Mouse (Mus musculus): ENCODE results near the gene Lsm2. TPM values are rescaled to one million over a fixed set of nuclear protein-coding genes. Genes with fewer than 3 reads are reported as not detected.
"Not testable (repeated sequence)": the region's sequence is repeated elsewhere in the genome, so short reads cannot be mapped to it uniquely, and the experiment has no call there.

The Lsm2 gene
- polyA plus RNA-seq, 1 experiment from 2014 or later, result 76.7 TPM

DNA sequence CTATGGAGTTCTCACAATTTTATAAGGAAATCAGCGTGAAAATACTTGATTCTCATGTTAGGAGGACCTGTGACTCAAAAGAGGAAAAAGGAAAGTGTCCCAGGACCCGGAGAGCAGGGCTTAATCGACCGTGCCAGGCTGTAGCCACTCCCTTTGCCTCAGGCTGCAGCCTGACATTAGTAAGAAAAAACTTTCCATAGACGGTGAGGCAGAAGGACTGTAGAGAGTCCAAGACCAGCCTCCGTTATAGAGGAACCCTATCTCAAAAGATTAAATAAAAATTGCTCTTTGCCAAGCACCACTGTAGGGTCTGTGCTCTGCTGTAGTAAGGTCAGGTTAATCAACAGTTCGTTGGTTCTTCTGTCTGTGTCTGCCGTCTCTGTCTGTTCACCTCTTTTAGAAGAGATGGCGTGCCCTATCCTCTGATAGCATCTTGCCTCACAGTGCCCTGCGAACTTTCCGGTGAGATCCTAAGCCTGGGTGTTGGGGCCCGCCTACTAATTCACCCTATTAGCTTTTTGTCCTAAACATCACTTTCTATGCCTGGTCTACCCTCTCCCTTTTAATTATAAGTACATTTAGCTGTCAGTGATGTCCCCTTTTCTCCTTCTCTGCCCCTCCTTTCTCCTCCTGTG is 21.7 kb upstream of the Lsm2 start:
- 13% methylated on average over 12 of the region's 12 CpGs for WGBS (ENCODE audit: insufficient replicate concordance)
- peak overlapping the region; percentile 78 for H3K27ac ChIP-seq (ENCODE audit: low read depth)
- H3K36me3 ChIP-seq (replicated peaks; ENCODE audit: insufficient read depth, low read length), result no peaks in the 10 kb centered on the region
- TF ChIP-seq EP300 (IDR thresholded peaks at IDR 0.05; ENCODE audit: low read depth), result no peak
- no peak for TF ChIP-seq CTCF (IDR thresholded peaks at IDR 0.05; ENCODE audit: low read depth)
- peaks cover 10% of the 10 kb centered on the region; the same call in 1 of the 2 replicates for H3K27me3 ChIP-seq (ENCODE audit: insufficient read depth, low read length)
- H3K4me2 ChIP-seq (ENCODE audit: low read depth, low read length), result peak overlapping the region; percentile 77
- H3K9ac ChIP-seq (replicated peaks), result peak overlapping the region; percentile 45
- peaks cover 7% of the 10 kb centered on the region for H3K4me1 ChIP-seq (ENCODE audit: insufficient read depth)
- peak overlapping the region; percentile 52 for H3K4me3 ChIP-seq (ENCODE audit: low read depth, low read length)
- ATAC-seq (peak; percentile 28), DNase-seq (no peak)
- H3K9me3 ChIP-seq (ENCODE audit: low read length), result no peaks in the 10 kb centered on the region

DNA sequence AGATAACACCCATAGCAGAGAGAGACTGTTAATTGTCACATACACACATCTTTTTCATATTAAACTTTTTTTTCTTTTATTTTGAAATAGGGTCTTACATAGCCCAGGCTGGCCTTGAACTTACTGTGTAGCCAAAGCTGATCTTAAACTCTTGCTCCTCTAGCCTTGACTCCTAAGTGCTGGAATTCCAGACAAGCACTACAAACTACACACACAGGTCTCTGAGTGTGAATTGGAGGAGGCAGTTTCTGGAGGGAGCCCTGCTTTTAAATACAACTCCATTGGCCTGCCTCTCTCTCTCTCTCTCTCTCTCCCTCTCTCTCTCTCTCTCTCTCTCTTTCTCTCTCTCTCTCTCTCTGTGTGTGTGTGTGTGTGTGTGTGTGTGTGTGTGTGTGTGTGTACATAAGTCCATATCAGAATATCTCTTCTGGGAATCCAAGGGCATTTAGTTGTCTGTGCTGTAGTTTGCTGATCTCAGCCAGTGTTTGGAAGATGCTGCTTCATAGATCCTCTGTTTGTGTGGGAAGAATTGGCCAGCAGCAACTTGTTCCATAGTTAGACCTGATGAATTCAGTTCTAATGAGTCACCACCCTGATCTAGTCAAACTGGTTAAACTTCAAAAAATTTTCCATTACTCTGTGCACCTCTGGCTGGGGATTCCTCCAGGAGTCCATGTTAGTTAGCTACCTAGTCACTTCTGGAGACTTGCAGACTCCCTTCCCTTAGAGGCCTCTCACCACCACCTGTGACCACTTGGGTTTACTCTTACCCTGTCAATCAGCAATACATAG is 20.8 kb upstream of the Lsm2 start:
- no peak overlapping the region for H3K9ac ChIP-seq (replicated peaks)
- no peaks in the 10 kb centered on the region for H3K36me3 ChIP-seq (replicated peaks; ENCODE audit: insufficient read depth, low read length)
- no peak for TF ChIP-seq EP300 (IDR thresholded peaks at IDR 0.05; ENCODE audit: low read depth)
- no peak for TF ChIP-seq CTCF (IDR thresholded peaks at IDR 0.05; ENCODE audit: low read depth)
- H3K27me3 ChIP-seq (ENCODE audit: insufficient read depth, low read length), result peaks cover 8% of the 10 kb centered on the region; the same call in 1 of the 2 replicates
- no peak for ATAC-seq
- H3K9me3 ChIP-seq (ENCODE audit: low read length), result no peaks in the 10 kb centered on the region
- no peak for DNase-seq
- H3K4me3 ChIP-seq (ENCODE audit: low read depth, low read length), result no peak overlapping the region
- H3K27ac ChIP-seq (ENCODE audit: low read depth), result no peak overlapping the region
- no peak overlapping the region for H3K4me2 ChIP-seq (ENCODE audit: low read depth, low read length)
- H3K4me1 ChIP-seq (ENCODE audit: insufficient read depth), result peaks cover 7% of the 10 kb centered on the region

DNA sequence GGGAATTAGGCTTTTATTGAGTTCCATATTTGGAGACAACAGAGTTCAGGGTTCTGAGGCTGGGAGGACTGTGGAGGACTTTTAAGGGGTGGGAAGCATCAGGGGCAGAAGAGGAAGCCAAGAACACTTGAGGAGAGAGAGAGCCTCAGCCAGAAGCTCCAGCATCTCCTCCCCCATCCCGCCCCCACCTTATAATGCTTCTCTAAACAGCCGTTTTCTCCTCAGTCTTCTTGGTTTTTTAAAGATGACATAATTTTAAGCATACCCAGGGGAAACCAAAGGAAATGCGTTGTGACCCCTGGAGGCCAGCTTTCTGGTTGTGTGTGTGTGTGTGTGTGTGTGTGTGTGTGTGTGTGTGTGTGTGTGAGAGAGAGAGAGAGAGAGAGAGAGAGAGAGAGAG is 19.5 kb upstream of the Lsm2 start:
- Histone ChIP-seq H3K4me3 (ENCODE audit: low read depth, low read length) (no peak overlapping the region), H3K36me3 (replicated peaks; ENCODE audit: insufficient read depth, low read length) (no peaks in the 10 kb centered on the region), H3K4me2 (ENCODE audit: low read depth, low read length) (no peak overlapping the region), H3K27ac (ENCODE audit: low read depth) (no peak overlapping the region), H3K9me3 (ENCODE audit: low read length) (no peaks in the 10 kb centered on the region), H3K4me1 (ENCODE audit: insufficient read depth) (peaks cover 7% of the 10 kb centered on the region), H3K9ac (replicated peaks) (no peak overlapping the region), H3K27me3 (ENCODE audit: insufficient read depth, low read length) (0 out of 2 replicates have a peak, but pooled peaks cover 4% of the 10 kb centered on the region)
- 17% methylated on average over 3 of the region's 3 CpGs for WGBS (ENCODE audit: insufficient replicate concordance)
- no peak for TF ChIP-seq EP300 (IDR thresholded peaks at IDR 0.05; ENCODE audit: low read depth)
- TF ChIP-seq CTCF (IDR thresholded peaks at IDR 0.05; ENCODE audit: low read depth), result no peak
- DNase-seq (no peak), ATAC-seq (no peak)

DNA sequence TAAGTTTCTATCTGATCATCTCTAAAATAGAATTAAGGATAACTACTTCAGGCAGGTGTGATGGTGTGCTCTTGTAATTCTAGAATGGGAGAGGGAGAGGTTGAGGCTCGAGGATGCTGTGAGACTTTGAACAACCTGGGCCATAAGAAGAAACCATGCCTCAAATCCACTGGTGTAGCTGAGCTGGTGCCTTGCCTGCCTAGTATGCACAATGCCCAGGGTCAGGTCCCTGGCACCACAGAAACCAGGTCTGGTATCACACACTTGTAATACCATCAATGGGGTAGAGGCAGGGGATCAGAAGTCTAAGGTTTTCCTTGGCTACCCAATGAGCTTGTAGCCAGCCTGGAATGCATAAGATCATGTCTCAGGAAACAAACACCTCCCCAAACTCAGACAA is 18.8 kb upstream of the Lsm2 start:
- WGBS (ENCODE audit: insufficient replicate concordance), result 64% methylated on average over 1 of the region's 1 CpGs
- 0 out of 2 replicates have a peak, but pooled peaks cover 4% of the 10 kb centered on the region for H3K27me3 ChIP-seq (ENCODE audit: insufficient read depth, low read length)
- DNase-seq (no peak), ATAC-seq (no peak)
- H3K9me3 ChIP-seq (ENCODE audit: low read length), result no peaks in the 10 kb centered on the region
- no peaks in the 10 kb centered on the region for H3K36me3 ChIP-seq (replicated peaks; ENCODE audit: insufficient read depth, low read length)
- no peak overlapping the region for H3K4me3 ChIP-seq (ENCODE audit: low read depth, low read length)
- peaks cover 7% of the 10 kb centered on the region for H3K4me1 ChIP-seq (ENCODE audit: insufficient read depth)
- no peak for TF ChIP-seq CTCF (IDR thresholded peaks at IDR 0.05; ENCODE audit: low read depth)
- TF ChIP-seq EP300 (IDR thresholded peaks at IDR 0.05; ENCODE audit: low read depth), result no peak
- H3K4me2 ChIP-seq (ENCODE audit: low read depth, low read length), result no peak overlapping the region
- H3K9ac ChIP-seq (replicated peaks), result no peak overlapping the region
- no peak overlapping the region for H3K27ac ChIP-seq (ENCODE audit: low read depth)

DNA sequence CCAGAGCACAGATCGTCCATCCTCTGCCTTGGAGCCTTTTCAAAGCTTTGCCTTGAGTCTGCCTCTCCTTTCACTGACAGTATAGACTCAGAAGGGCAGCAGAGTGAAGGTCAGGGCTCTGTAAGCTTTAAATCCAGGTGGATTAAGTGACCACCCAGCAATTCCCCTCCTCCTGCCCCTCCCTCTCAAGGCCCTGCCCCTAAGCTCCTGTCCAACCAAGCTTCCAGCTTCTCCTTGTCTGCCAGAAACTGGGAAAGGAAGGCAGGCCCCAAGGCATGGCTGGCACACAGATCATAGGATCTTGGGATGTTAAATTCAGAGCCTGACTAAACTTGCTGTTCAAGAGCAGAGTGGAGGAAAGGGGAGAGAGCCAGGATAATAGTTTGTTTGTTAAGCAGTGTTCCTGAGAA is 17.0 kb upstream of the Lsm2 start:
- Histone ChIP-seq H3K27me3 (ENCODE audit: insufficient read depth, low read length) (peaks cover 20% of the 10 kb centered on the region), H3K4me3 (ENCODE audit: low read depth, low read length) (no peak overlapping the region), H3K9me3 (ENCODE audit: low read length) (no peaks in the 10 kb centered on the region), H3K4me2 (ENCODE audit: low read depth, low read length) (no peak overlapping the region), H3K27ac (ENCODE audit: low read depth) (no peak overlapping the region; the same call in 1 of the 2 replicates), H3K9ac (replicated peaks) (no peak overlapping the region), H3K36me3 (replicated peaks; ENCODE audit: insufficient read depth, low read length) (no peaks in the 10 kb centered on the region), H3K4me1 (ENCODE audit: insufficient read depth) (peaks cover 6% of the 10 kb centered on the region)
- TF ChIP-seq CTCF (IDR thresholded peaks at IDR 0.05; ENCODE audit: low read depth), result no peak
- ATAC-seq (peak; percentile 14; the same call in 1 of the 2 replicates), DNase-seq (no peak)
- WGBS (ENCODE audit: insufficient replicate concordance), result 47% methylated on average over 1 of the region's 1 CpGs

DNA sequence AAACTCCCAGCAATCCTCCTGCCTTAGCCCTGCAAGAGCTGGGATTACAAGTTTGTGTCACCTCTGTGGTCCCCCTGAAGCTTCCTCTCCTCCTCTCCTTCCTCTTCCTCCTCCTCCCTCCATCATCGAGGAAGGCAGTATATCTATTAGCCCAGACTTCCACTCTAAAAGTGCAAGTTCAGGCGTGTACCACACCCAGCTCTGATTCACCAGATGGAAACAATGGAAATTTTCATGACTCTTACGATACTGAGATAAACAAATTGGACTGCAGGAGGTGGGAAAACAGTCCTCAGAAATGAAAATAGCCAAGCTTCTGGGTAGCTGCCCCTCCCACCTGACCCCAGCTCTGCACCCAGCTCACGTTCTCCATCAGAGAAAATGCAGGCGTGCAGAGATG is 16.0 kb upstream of the Lsm2 start:
- Histone ChIP-seq H3K4me3 (ENCODE audit: low read depth, low read length) (no peak overlapping the region), H3K27me3 (ENCODE audit: insufficient read depth, low read length) (peaks cover 23% of the 10 kb centered on the region), H3K9me3 (ENCODE audit: low read length) (no peaks in the 10 kb centered on the region), H3K27ac (ENCODE audit: low read depth) (no peak overlapping the region), H3K4me2 (ENCODE audit: low read depth, low read length) (no peak overlapping the region), H3K36me3 (replicated peaks; ENCODE audit: insufficient read depth, low read length) (no peaks in the 10 kb centered on the region), H3K9ac (replicated peaks) (no peak overlapping the region), H3K4me1 (ENCODE audit: insufficient read depth) (no peaks in the 10 kb centered on the region)
- DNase-seq, result no peak
- 54% methylated on average over 5 of the region's 5 CpGs for WGBS (ENCODE audit: insufficient replicate concordance)
- 0 out of 2 replicates have a peak, but pooled peaks have one; percentile 8 for TF ChIP-seq EP300 (IDR thresholded peaks at IDR 0.05; ENCODE audit: low read depth)
- TF ChIP-seq CTCF (IDR thresholded peaks at IDR 0.05; ENCODE audit: low read depth), result no peak
- ATAC-seq, result no peak

DNA sequence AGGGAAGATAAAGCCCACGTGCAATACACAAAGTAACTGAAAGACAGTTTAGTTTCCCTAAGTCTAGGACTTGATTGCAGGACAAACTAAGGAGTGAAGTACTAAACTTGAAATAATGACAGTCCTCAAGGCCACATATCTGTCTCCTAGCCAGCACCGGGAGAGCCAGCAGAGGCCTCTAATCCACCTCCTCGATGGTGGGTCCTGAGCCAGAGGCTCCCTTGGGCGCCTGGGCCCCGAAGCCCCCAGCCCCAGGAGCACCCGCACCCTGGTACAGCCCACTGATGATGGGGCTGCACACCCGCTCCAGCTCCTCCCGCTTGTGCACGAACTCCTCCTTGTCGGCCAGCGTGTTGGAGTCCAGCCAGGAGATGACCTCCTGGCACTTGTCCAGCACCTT is 11.8 kb upstream of the Lsm2 start, which contains the start of gene Gm20481:
Gene Gm20481 (plus strand): TSS at position 91 of the 400 bp plus-strand sequence.
- not testable (repeated sequence) for ATAC-seq; H3K9ac ChIP-seq (replicated peaks); H3K36me3 ChIP-seq (replicated peaks; ENCODE audit: insufficient read depth, low read length); H3K27ac ChIP-seq (ENCODE audit: low read depth); H3K4me1 ChIP-seq (ENCODE audit: insufficient read depth); H3K4me3 ChIP-seq (ENCODE audit: low read depth, low read length); DNase-seq; H3K4me2 ChIP-seq (ENCODE audit: low read depth, low read length); H3K9me3 ChIP-seq (ENCODE audit: low read length)
- H3K27me3 ChIP-seq (ENCODE audit: insufficient read depth, low read length), result peaks cover 24% of the 10 kb centered on the region
- WGBS (ENCODE audit: insufficient replicate concordance), result 65% methylated on average over 7 of the region's 11 CpGs

DNA sequence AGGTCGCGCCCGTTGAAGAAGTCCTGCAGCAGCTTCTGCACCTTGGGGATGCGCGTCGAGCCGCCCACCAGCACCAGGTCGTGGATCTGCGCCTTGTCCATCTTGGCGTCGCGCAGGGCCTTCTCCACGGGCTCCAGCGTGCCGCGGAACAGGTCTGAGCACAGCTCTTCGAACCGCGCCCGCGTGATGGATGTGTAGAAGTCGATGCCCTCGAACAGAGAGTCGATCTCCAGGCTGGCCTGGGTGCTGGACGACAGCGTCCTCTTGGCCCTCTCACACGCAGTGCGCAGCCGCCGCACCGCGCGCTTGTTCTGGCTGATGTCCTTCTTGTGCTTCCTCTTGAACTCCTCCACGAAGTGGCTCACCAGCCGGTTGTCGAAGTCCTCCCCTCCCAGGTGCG is 10.8 kb upstream of the Lsm2 start:
- not testable (repeated sequence) for H3K4me3 ChIP-seq (ENCODE audit: low read depth, low read length); H3K36me3 ChIP-seq (replicated peaks; ENCODE audit: insufficient read depth, low read length); H3K4me1 ChIP-seq (ENCODE audit: insufficient read depth); H3K27ac ChIP-seq (ENCODE audit: low read depth); ATAC-seq; H3K4me2 ChIP-seq (ENCODE audit: low read depth, low read length); H3K9ac ChIP-seq (replicated peaks); H3K9me3 ChIP-seq (ENCODE audit: low read length); DNase-seq
- 37% methylated on average over 21 of the region's 37 CpGs for WGBS (ENCODE audit: insufficient replicate concordance)
- H3K27me3 ChIP-seq (ENCODE audit: insufficient read depth, low read length), result peaks cover 24% of the 10 kb centered on the region

DNA sequence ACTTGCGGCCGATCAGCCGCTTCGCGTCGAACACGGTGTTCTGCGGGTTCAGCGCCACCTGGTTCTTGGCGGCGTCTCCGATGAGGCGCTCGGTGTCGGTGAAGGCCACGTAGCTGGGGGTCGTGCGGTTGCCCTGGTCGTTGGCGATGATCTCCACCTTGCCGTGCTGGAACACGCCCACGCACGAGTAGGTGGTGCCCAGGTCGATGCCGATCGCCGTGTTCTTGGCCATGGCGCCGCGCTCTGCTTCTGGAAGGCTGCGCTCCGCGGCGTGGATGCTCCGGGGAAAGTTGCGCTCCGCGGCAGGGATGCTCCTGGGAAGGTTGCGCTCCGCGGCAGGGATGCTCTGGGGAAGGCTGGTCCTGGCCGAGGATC is 10.0 kb upstream of the Lsm2 start:
- H3K9me3 ChIP-seq (ENCODE audit: low read length); DNase-seq; H3K36me3 ChIP-seq (replicated peaks; ENCODE audit: insufficient read depth, low read length); H3K4me1 ChIP-seq (ENCODE audit: insufficient read depth); ATAC-seq; H3K4me3 ChIP-seq (ENCODE audit: low read depth, low read length); H3K27ac ChIP-seq (ENCODE audit: low read depth); H3K9ac ChIP-seq (replicated peaks): not testable (repeated sequence)
- H3K4me2 ChIP-seq (ENCODE audit: low read depth, low read length), result peak overlapping the region; percentile 67; the same call in 1 of the 2 replicates
- peaks cover 24% of the 10 kb centered on the region for H3K27me3 ChIP-seq (ENCODE audit: insufficient read depth, low read length)
- 0% methylated on average over 16 of the region's 43 CpGs for WGBS (ENCODE audit: insufficient replicate concordance)

Data from liver, postnatal 0 days (tissue).